Mouse (Mus musculus) heart, embryonic 15.5 days (tissue): ENCODE results near the gene Rnf39. TPM values are rescaled to one million over a fixed set of nuclear protein-coding genes. Genes with fewer than 3 reads are reported as not detected.

ENCODE experiments used
- ATAC-seq: fragments of 200-750 bp; cut with Nextera tagmentation; replicated peaks from 2 replicates; pipeline ENCODE4 v1.8.0; 2017; ENCODE audit warnings: low read depth, moderate TSS enrichment; ENCODE audit not compliant: insufficient number of reproducible peaks, insufficient read depth, low FRiP score
- H3K27ac ChIP-seq: fragments of 300-500 bp; sonication (generic); 2 replicates; pipeline ENCODE4 v1.5.1; 2015; ENCODE audit warnings: mild to moderate bottlenecking, inconsistent platforms
- H3K27me3 ChIP-seq: fragments of 300-500 bp; sonication (generic); 2 replicates; pipeline ENCODE4 v1.6.1; 2015; ENCODE audit warnings: inconsistent platforms
- H3K36me3 ChIP-seq: fragments of 300-500 bp; sonication (generic); 2 replicates; pipeline ENCODE4 v1.6.1; 2015; ENCODE audit warnings: mild to moderate bottlenecking, inconsistent platforms
- H3K4me1 ChIP-seq: fragments of 300-500 bp; sonication (generic); replicated peaks from 2 replicates; pipeline ENCODE4 v1.6.1; 2015; ENCODE audit warnings: inconsistent platforms
- H3K4me2 ChIP-seq: fragments of 300-500 bp; sonication (generic); 2 replicates; pipeline ENCODE4 v1.6.1; 2015; ENCODE audit warnings: inconsistent platforms, mild to moderate bottlenecking, moderate library complexity
- H3K4me3 ChIP-seq: fragments of 300-500 bp; sonication (generic); 2 replicates; pipeline ENCODE4 v1.5.1; 2015; ENCODE audit warnings: mild to moderate bottlenecking, inconsistent platforms
- H3K9ac ChIP-seq: fragments of 300-500 bp; sonication (generic); 2 replicates; pipeline ENCODE4 v1.6.1; 2015; ENCODE audit warnings: mild to moderate bottlenecking, inconsistent platforms
- H3K9me3 ChIP-seq: fragments of 300-500 bp; sonication (generic); replicated peaks from 2 replicates; pipeline ENCODE4 v1.6.1; 2016; ENCODE audit warnings: inconsistent platforms
- WGBS: fragments of 180-500 bp; shearing (Covaris S2); methylation state at CpG from one replicate; pipeline ENCODE4 v1.1.7; 2015; ENCODE audit warnings: mixed read lengths; 5-methylcytosine and 5-hydroxymethylcytosine counted together
- polyA plus RNA-seq: library from polyadenylated mRNA; unstranded; fragments of >200 nt; fragmentation: Nextera tagmentation; extraction: Ambion mirVana; gene quantifications from 2 replicates; pipeline ENCODE4 v1.2.1, GENCODE M21; 2015

The Rnf39 gene
- 0.33 and 0.48 TPM in 2 replicates for polyA plus RNA-seq

DNA sequence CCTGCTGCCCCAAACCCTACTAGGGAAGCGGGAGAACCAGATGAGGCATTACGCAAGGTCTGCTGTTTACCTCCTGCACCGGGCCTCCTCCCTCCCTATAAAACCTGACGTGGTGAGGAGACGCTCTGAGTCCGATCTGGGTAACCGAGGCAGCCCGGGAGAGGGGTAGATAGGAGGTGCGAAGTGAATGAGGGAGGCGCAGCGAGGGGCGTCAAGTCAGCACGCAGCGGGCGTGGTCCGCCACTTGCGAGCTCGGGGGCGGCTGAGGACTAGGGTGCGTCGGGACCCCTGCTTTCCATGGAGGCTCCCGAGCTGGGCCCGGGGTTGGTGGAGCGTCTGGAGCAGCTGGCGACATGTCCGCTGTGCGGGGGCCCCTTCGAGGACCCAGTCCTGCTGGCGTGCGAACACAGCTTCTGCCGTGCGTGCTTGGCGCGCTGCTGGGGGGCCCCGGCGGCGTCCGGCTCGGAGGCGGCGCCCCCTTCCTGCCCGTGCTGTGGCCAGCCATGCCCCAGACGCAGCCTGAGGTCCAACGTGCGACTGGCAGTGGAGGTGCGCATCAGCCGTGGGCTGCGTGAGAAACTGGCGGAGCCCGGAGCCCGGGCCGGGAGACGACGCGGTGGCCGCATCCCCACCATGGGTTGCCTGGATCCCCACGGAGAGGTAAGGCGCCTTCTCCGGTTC lies at the start of gene Rnf39:
Gene Rnf39 (plus strand): TSS at position 128 of the 681 bp plus-strand sequence.
- 2% methylated on average over 59 of the region's 59 CpGs for WGBS
- Histone ChIP-seq H3K9ac (peak within 1 kb of the TSS; percentile 31), H3K4me1 (peaks cover 27% of the 10 kb centered on the region), H3K9me3 (no peaks in the 10 kb centered on the region), H3K4me2 (peak within 1 kb of the TSS; percentile 84), H3K36me3 (no peaks in the 10 kb centered on the region), H3K4me3 (peak within 1 kb of the TSS; percentile 49), H3K27me3 (peaks cover 73% of the 10 kb centered on the region), H3K27ac (no peak within 1 kb of the TSS)
- ATAC-seq: 0 out of 2 replicates have a peak, but pooled peaks have one; percentile 14

DNA sequence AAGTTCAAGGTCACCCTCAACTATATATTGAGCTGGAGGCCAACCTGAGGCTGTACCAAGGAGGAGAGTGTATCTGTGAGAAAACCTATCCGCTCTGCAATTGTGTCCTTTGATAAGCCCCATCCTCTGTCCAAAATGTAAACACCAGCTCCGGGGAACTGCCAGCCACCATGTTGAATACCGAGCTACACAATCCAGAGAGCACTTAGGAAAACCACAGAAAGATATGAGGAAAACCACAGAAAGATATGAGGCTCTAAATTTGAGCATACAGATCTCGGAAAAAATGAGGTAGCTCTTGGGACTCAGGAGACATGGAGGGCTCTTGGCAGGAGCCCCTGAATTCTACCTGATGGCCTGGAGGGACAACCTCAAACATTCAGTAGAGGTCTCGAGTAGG lies 49.3 kb upstream of the Rnf39 start:
- Histone ChIP-seq H3K9me3 (no peaks in the 10 kb centered on the region), H3K36me3 (no peaks in the 10 kb centered on the region), H3K27ac (no peak overlapping the region), H3K4me2 (no peak overlapping the region), H3K4me3 (no peak overlapping the region), H3K27me3 (peaks cover 21% of the 10 kb centered on the region; the same call in 1 of the 2 replicates), H3K9ac (no peak overlapping the region), H3K4me1 (no peaks in the 10 kb centered on the region)
- no peak for ATAC-seq
- 47% methylated on average over 5 of the region's 5 CpGs for WGBS

DNA sequence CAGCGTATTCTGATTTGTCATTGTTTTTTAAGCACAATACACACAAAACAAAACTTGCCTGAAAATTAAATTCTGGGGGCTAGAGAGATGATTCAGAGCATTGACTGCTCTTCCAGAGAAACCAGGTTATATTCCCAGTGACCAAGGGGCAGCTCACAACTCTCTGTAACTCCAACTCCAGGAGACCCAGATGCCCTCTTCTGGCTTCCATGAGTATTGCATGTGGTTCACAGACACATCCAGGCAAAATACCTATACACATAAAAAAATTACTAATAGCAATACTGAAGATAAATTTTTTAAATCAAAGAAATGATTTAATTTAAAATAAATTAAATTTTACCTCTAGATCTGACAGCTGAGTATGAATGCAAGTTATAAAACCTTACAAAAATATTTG lies 46.1 kb upstream of the Rnf39 start:
- H3K4me2 ChIP-seq: no peak overlapping the region
- H3K9me3 ChIP-seq: no peaks in the 10 kb centered on the region
- WGBS: 96% methylated on average over 1 of the region's 1 CpGs
- no peak overlapping the region for H3K27ac ChIP-seq
- H3K36me3 ChIP-seq: no peaks in the 10 kb centered on the region
- no peak for ATAC-seq
- 0 out of 2 replicates have a peak, but pooled peaks cover 3% of the 10 kb centered on the region for H3K27me3 ChIP-seq
- no peak overlapping the region for H3K9ac ChIP-seq
- H3K4me3 ChIP-seq: no peak overlapping the region
- H3K4me1 ChIP-seq: no peaks in the 10 kb centered on the region

DNA sequence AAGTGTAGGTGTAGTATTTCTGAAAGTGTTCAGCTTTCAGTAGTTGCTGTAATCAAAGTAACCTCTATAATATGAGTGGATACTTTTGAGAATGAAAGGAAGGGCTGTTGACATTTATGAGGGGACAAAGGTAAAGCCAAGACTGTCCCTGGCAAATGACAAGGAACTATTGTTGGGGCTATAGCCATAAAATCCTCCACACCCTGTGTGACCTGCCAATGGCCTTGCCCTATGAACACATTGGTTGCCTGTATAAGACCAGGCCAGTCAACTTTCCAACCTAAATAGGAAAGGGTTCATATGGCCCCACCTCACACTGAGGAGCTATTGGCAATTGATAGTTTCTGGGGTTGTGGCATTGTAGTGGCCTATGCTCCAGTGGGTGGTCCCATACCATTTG lies 45.7 kb upstream of the Rnf39 start:
- ATAC-seq: no peak
- Histone ChIP-seq H3K27me3 (no peaks in the 10 kb centered on the region), H3K4me3 (no peak overlapping the region), H3K4me1 (no peaks in the 10 kb centered on the region), H3K4me2 (no peak overlapping the region), H3K36me3 (no peaks in the 10 kb centered on the region), H3K27ac (no peak overlapping the region), H3K9ac (no peak overlapping the region), H3K9me3 (no peaks in the 10 kb centered on the region)

DNA sequence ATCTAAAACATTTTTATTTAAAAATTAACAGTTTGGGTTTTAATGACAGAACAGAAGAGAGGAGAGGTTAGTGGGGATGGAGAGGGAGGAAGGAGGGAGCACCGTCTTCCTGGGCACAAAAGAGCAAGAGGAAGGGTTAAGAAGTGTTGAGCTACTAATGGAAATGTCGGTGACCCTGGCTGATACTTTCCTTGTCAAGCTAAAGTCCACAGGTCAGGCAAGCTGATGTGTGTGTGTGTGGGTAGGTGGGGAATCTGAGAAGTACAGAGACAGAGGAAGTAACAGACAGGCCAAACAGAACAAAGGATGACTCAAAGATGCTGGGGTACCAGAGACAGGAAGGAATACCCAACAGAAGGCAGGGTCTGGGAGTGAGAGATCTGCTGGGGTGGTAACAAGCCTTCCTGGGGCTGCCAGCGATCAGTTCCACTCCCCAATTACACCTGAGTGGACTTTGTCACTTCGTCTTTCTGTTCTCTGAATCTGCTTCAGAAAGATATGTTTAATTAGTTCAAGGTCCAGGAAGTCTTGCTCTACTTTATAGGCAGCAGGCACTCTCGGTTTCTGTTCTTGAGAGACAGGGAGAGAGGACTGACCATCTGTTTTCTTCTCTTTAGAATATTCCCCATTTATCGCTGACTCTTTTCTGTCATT lies 45.0 kb upstream of the Rnf39 start, which contains the start of gene Trim31:
Gene Trim31 (plus strand): TSS at position 567 of the 654 bp plus-strand sequence.
- 62% methylated on average over 6 of the region's 6 CpGs for WGBS
- Histone ChIP-seq H3K4me1 (no peaks in the 10 kb centered on the region), H3K27me3 (no peaks in the 10 kb centered on the region), H3K9ac (no peak within 1 kb of the TSS), H3K4me3 (no peak within 1 kb of the TSS), H3K4me2 (no peak within 1 kb of the TSS), H3K9me3 (no peaks in the 10 kb centered on the region), H3K36me3 (no peaks in the 10 kb centered on the region), H3K27ac (no peak within 1 kb of the TSS)
- ATAC-seq: no peak

DNA sequence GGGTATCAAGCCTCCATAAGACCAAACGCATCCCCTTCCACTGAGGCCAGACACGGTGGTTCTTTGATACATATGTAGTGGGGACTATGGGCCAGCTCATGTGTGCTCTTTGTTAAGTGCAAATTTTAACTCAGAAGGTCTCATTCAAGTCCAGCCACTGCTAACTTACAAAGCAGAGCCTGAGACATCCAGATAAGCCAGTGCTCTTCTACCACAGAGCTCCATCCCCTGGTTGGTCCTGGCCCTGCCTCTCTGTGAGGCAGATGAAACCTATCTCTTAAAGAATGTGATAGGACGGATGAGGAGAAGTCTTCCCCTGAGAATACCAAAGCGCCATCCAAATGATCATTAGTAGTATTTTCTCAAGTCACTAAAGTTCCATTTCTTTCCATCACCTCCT lies 43.3 kb upstream of the Rnf39 start:
- H3K27ac ChIP-seq: no peak overlapping the region
- H3K9me3 ChIP-seq: no peaks in the 10 kb centered on the region
- ATAC-seq: no peak
- H3K4me2 ChIP-seq: no peak overlapping the region
- H3K36me3 ChIP-seq: no peaks in the 10 kb centered on the region
- no peaks in the 10 kb centered on the region for H3K4me1 ChIP-seq
- H3K27me3 ChIP-seq: no peaks in the 10 kb centered on the region
- no peak overlapping the region for H3K9ac ChIP-seq
- 77% methylated on average over 4 of the region's 4 CpGs for WGBS
- H3K4me3 ChIP-seq: no peak overlapping the region

DNA sequence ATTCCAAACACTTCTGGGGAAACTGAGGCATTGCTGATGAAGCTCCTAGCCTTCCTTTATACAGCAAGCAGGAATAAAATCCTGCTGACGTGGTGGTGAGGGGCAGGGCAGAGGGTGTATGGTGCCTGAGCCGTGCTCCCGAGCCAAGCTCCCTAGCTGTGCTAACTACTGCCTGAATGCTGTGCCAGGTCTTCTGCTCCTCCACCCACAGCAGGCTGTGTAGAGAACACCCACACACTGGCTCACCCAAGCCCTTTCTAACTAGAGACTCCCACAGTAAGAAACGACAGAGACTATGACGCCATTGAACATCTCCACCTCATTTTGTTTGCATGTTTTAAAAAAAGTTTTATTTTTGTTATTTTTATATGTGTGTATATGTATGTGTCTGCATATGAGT lies 42.7 kb upstream of the Rnf39 start:
- no peak overlapping the region for H3K4me3 ChIP-seq
- no peak overlapping the region for H3K27ac ChIP-seq
- no peaks in the 10 kb centered on the region for H3K36me3 ChIP-seq
- no peak for ATAC-seq
- no peaks in the 10 kb centered on the region for H3K27me3 ChIP-seq
- H3K4me2 ChIP-seq: no peak overlapping the region
- H3K4me1 ChIP-seq: no peaks in the 10 kb centered on the region
- no peaks in the 10 kb centered on the region for H3K9me3 ChIP-seq
- H3K9ac ChIP-seq: no peak overlapping the region
- WGBS: 65% methylated on average over 5 of the region's 5 CpGs

DNA sequence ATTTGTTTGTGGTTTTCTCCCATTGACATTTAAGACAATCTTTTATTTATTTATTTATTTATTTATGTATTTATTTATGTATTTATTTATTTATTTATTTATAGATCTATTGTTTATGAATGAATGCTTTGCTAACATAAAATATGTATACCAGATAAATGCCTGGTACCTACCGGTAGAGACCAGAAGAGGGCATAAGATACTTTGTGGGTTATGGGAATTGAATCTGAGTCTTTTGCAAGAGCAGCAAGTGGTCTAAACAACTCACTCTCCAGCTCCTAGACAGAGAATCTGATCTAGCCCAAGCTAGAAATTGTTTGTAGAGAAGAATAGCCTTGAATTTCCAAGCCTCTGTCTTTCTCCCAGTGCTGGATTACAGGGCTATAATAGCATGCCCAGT lies 42.0 kb upstream of the Rnf39 start:
- Histone ChIP-seq H3K4me2 (no peak overlapping the region), H3K9ac (no peak overlapping the region), H3K9me3 (no peaks in the 10 kb centered on the region), H3K27me3 (no peaks in the 10 kb centered on the region), H3K27ac (no peak overlapping the region), H3K36me3 (no peaks in the 10 kb centered on the region), H3K4me3 (no peak overlapping the region), H3K4me1 (no peaks in the 10 kb centered on the region)
- WGBS: 32% methylated on average over 1 of the region's 1 CpGs
- no peak for ATAC-seq

DNA sequence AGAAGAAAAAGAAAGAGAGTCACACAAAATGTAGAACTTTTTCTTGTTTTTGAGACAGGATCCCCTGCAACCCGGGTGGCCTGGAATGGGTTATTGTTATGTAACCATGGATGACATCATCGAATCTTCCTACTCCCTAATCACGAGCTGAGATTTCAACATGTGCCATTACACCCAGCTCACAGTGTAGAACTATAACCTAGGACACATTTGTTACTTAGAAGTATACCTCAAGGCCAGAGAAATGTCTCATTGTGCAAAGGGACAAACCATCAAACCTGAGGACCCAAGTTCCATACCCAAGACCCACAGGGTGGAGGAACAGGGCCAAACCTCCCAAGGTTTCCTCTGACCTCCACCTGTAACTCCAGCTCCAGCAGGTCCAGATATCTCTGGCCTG lies 39.1 kb upstream of the Rnf39 start:
- WGBS: 63% methylated on average over 3 of the region's 3 CpGs
- Histone ChIP-seq H3K36me3 (no peaks in the 10 kb centered on the region), H3K9me3 (no peaks in the 10 kb centered on the region), H3K4me1 (no peaks in the 10 kb centered on the region), H3K4me3 (no peak overlapping the region), H3K9ac (no peak overlapping the region), H3K4me2 (no peak overlapping the region), H3K27me3 (no peaks in the 10 kb centered on the region), H3K27ac (no peak overlapping the region)
- no peak for ATAC-seq

DNA sequence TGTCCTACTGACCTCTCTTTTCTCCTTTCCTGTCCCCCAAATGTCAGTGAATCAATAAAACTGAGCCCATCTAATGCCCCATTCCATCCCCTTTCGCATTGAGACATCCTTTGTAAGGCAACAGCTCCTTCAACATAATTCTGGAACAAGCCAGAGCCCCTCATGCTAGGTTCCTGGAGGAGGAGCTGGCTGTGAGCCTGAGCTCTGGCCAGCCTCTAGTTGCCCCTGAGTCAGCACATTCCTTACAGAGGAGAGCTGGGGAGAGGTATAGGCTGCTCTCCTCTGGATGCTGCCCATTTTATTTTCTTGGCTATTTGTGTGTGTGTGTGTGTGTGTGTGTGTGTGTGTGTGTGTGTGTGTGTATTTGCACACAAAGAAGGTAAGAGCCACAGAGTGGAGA lies 34.5 kb upstream of the Rnf39 start:
- no peaks in the 10 kb centered on the region for H3K36me3 ChIP-seq
- 24% methylated on average over 1 of the region's 1 CpGs for WGBS
- no peak; the same call in 1 of the 2 replicates for ATAC-seq

DNA sequence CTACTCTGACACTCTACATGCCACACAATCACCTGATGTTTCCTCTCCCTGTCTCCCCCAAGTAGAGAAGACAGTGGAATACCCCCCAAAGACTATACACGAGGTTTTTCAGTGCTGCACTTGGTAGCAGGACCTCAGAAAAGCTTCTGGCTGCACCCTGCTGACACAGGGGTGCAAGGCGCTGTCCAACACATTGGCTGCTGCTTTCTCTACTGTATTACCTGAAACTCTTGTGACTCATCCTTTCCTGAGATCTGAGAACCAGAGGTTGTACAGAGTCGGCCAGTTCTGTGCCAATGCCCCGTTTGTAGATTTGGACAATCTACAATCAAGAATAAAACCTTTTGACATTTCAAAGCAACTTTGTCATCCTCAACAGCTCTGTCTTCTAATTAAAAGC lies 32.9 kb upstream of the Rnf39 start:
- no peak overlapping the region for H3K4me2 ChIP-seq
- no peak overlapping the region for H3K9ac ChIP-seq
- WGBS: 45% methylated on average over 4 of the region's 4 CpGs
- no peak for ATAC-seq
- H3K9me3 ChIP-seq: no peaks in the 10 kb centered on the region
- H3K4me1 ChIP-seq: no peaks in the 10 kb centered on the region
- H3K27me3 ChIP-seq: 0 out of 2 replicates have a peak, but pooled peaks cover 12% of the 10 kb centered on the region
- H3K4me3 ChIP-seq: no peak overlapping the region
- no peaks in the 10 kb centered on the region for H3K36me3 ChIP-seq
- no peak overlapping the region for H3K27ac ChIP-seq

More for the DNA sequence above, 34.5 kb upstream of the Rnf39 start:
- Histone ChIP-seq H3K9ac (no peak overlapping the region), H3K4me2 (no peak overlapping the region), H3K27me3 (0 out of 2 replicates have a peak, but pooled peaks cover 12% of the 10 kb centered on the region), H3K4me3 (no peak overlapping the region), H3K4me1 (no peaks in the 10 kb centered on the region), H3K9me3 (no peaks in the 10 kb centered on the region), H3K27ac (no peak overlapping the region)

DNA sequence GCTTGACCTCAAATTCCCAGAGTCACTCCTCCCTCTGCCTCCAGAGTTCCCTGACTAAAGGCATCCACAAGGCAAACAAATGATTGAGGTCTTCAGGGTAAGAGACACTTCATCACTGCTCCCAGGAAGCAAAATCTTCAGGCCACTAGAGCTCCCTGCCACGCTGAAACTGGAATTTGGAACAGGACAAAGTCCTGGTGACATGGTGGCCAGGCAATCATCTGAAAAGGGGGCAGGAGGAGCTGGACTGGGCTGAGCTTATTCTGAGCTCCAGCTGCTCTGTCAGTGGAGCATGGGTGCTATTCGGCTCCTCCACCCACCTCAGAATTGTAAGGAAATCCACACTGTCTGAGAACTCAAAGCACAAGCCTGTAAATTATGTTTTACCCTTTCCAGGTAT lies 30.7 kb upstream of the Rnf39 start:
- WGBS: 68% methylated on average over 2 of the region's 2 CpGs
- no peak overlapping the region for H3K4me2 ChIP-seq
- no peak overlapping the region for H3K9ac ChIP-seq
- no peak overlapping the region for H3K4me3 ChIP-seq
- 0 out of 2 replicates have a peak, but pooled peaks cover 12% of the 10 kb centered on the region for H3K27me3 ChIP-seq
- H3K9me3 ChIP-seq: no peaks in the 10 kb centered on the region
- no peak overlapping the region for H3K27ac ChIP-seq
- no peaks in the 10 kb centered on the region for H3K4me1 ChIP-seq
- no peak for ATAC-seq
- no peaks in the 10 kb centered on the region for H3K36me3 ChIP-seq
